Mouse (Mus musculus): Measurements from ENCODE around the gene Fxyd4.

DNA sequence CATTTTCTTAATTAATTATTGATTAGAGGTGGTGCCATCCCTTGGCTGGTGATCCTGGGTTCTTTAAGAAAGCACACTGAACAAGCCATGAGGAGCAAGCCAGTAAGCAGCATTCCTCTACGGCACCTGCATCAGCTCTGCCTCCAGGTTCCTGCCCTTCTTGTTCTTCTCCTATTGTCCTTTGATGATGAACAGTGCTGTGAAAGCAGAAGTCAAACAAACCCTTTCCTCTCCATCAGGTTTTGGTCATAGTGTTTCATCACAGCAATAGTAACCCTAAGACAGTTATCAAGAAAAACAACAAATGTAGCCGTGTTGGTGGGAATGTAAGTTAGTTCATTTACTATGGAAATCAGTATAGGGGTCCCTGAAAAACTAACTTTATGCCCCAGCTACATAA lies 44.1 kb downstream of the Fxyd4 start:
- TF ChIP-seq CHD2 (IDR thresholded peaks at IDR 0.05; ENCODE audit: low read length): no peak
- TF ChIP-seq NELFE (IDR thresholded peaks at IDR 0.05; ENCODE audit: low read depth, low read length): no peak
- no peak for TF ChIP-seq CTCF (IDR thresholded peaks at IDR 0.05 in 2 of 3, conservative IDR thresholded peaks at IDR 0.05 in 1 of 3; ENCODE audit: control insufficient read depth in 1 of 3, insufficient read depth in 1 of 3, low read depth in 2 of 3, low read length in 3 of 3, poor library complexity in 1 of 3, severe bottlenecking in 1 of 3)
- no peak for TF ChIP-seq KAT2A (conservative IDR thresholded peaks at IDR 0.05; ENCODE audit: low read depth, low read length)
- TF ChIP-seq POLR2A (IDR thresholded peaks at IDR 0.05; ENCODE audit: control insufficient read depth in 1 of 2, insufficient read depth in 1 of 2, low read depth in 1 of 2, low read length in 2 of 2, poor library complexity in 1 of 2): no peak
- TF ChIP-seq TAL1 (IDR thresholded peaks at IDR 0.05; ENCODE audit: low read length): no peak
- no peak for TF ChIP-seq ZKSCAN1 (IDR thresholded peaks at IDR 0.05; ENCODE audit: low read depth, low read length)
- no peak for TF ChIP-seq USF1 (IDR thresholded peaks at IDR 0.05; ENCODE audit: low read depth, low read length)
- no peak for TF ChIP-seq MYC (IDR thresholded peaks at IDR 0.05; ENCODE audit: low read depth, low read length)
- TF ChIP-seq GATA1 (IDR thresholded peaks at IDR 0.05; ENCODE audit: low read depth, low read length): no peak
- no peak for TF ChIP-seq BHLHE40 (IDR thresholded peaks at IDR 0.05; ENCODE audit: borderline replicate concordance, low read depth, low read length)
- no peak for TF ChIP-seq ZNF384 (IDR thresholded peaks at IDR 0.05; ENCODE audit: low read depth, low read length)
